Mouse (Mus musculus) ES-E14 (cell line): ENCODE measurements around the gene Agap1. TPM values are rescaled to one million over a fixed set of nuclear protein-coding genes. Genes with fewer than 3 reads are reported as not detected.
"Not testable (repeated sequence)": the region's sequence is repeated elsewhere in the genome, so short reads cannot be mapped to it uniquely, and the experiment has no call there.

Source experiments
- DNase-seq: peaks from one replicate; pipeline ENCODE4 v3.0.0-alpha.2; 2013; ENCODE audit warnings: low read depth, low spot score
- H3K27ac ChIP-seq: 2 replicates; pipeline ENCODE4 v1.5.1; 2012; ENCODE audit warnings: low read depth, mild to moderate bottlenecking, low read length, moderate library complexity, mixed read lengths; ENCODE audit not compliant: poor library complexity, insufficient read depth, severe bottlenecking
- H3K36me3 ChIP-seq: 2 replicates; pipeline ENCODE4 v1.6.1; 2012; ENCODE audit warnings: mild to moderate bottlenecking, low read length, moderate library complexity, mixed read lengths; ENCODE audit not compliant: control insufficient read depth, poor library complexity, insufficient read depth, severe bottlenecking
- H3K4me1 ChIP-seq, 2 experiments: fragments of 150-350 bp in 1 of 2; sonication (generic) in 1 of 2; 2 replicates each; pipeline ENCODE4 v1.6.1; 2012; ENCODE audit warnings: low read length in 2 of 2, mild to moderate bottlenecking in 1 of 2, mixed read lengths in 1 of 2; ENCODE audit not compliant: control insufficient read depth in 2 of 2, insufficient read depth in 2 of 2, poor library complexity in 1 of 2
- H3K4me3 ChIP-seq, 2 experiments: fragments of 150-350 bp in 1 of 2; sonication (generic) in 1 of 2; 2 replicates each; pipeline ENCODE4 v1.5.1; 2012; ENCODE audit warnings: low read length in 2 of 2, low read depth in 1 of 2, mild to moderate bottlenecking in 1 of 2, mixed read lengths in 1 of 2; ENCODE audit not compliant: insufficient read depth in 1 of 2, poor library complexity in 1 of 2, severe bottlenecking in 1 of 2
- H3K9ac ChIP-seq: 2 replicates; pipeline ENCODE4 v1.6.1; 2012; ENCODE audit warnings: low read depth, mild to moderate bottlenecking, low read length, mixed read lengths; ENCODE audit not compliant: poor library complexity, insufficient read depth, severe bottlenecking
- H3K9me3 ChIP-seq: fragments of 150-350 bp; sonication (generic); 2 replicates; pipeline ENCODE4 v1.6.1; 2012; ENCODE audit warnings: low read depth, mild to moderate bottlenecking, low read length; ENCODE audit not compliant: control insufficient read depth, insufficient read depth
- CHD2 ChIP-seq: IDR thresholded peaks from 2 replicates; pipeline ENCODE4 v1.6.1; 2014; ENCODE audit warnings: mild to moderate bottlenecking, low read depth, low read length, inconsistent platforms
- HCFC1 ChIP-seq: IDR thresholded peaks from 2 replicates; pipeline ENCODE4 v1.6.1; 2012; ENCODE audit warnings: low read length, inconsistent platforms, borderline replicate concordance; ENCODE audit not compliant: insufficient read depth
- MAFK ChIP-seq: IDR thresholded peaks from 2 replicates; pipeline ENCODE4 v1.6.1; 2014; ENCODE audit warnings: mild to moderate bottlenecking, low read depth, low read length, inconsistent platforms; ENCODE audit not compliant: insufficient read depth
- ZC3H11A ChIP-seq: IDR thresholded peaks from 2 replicates; pipeline ENCODE4 v1.6.1; 2012; ENCODE audit warnings: low read depth, mild to moderate bottlenecking, inconsistent platforms, low read length, borderline replicate concordance
- ZNF384 ChIP-seq: IDR thresholded peaks from 2 replicates; pipeline ENCODE4 v1.6.1; 2012; ENCODE audit warnings: low read depth, low read length, inconsistent platforms
- in situ Hi-C, 2 experiments: fragments of 600-800 bp; cut with MboI; formaldehyde crosslinking; loops; one replicate each; pipeline ENCODE4 v1.15.1; 2025; ENCODE audit warnings: low sequenced_read_pairs in 2 of 2, inconsistent platforms in 1 of 2; ENCODE audit not compliant: unreplicated experiment in 2 of 2
- total RNA-seq: library from RNA; depleted of rRNA; stranded (reverse); fragments of 300-350 nt; gene quantifications from 2 replicates; pipeline ENCODE4 v1.2.3, GENCODE M21; 2012

Gene Agap1
- total RNA-seq, 1 experiment = 19.8 TPM

GRCm38 (mm10) chr1:89496204-89496603 is 41.6 kb downstream of the Agap1 start:
- Histone ChIP-seq H3K4me1 (peaks cover 0 to 29% of the 10 kb centered on the region in 2 experiments; a peak in 2 of 4 replicates), H3K36me3 (no peaks in the 10 kb centered on the region; the same call in 1 of the 2 replicates), H3K9me3 (no peaks in the 10 kb centered on the region), H3K27ac (no peak overlapping the region), H3K9ac (no peak overlapping the region), H3K4me3 (no peak overlapping the region)
- in situ Hi-C loops = no loop called here
- DNase-seq = no peak
- TF ChIP-seq ZC3H11A (no peak), MAFK (no peak), HCFC1 (no peak)

DNA sequence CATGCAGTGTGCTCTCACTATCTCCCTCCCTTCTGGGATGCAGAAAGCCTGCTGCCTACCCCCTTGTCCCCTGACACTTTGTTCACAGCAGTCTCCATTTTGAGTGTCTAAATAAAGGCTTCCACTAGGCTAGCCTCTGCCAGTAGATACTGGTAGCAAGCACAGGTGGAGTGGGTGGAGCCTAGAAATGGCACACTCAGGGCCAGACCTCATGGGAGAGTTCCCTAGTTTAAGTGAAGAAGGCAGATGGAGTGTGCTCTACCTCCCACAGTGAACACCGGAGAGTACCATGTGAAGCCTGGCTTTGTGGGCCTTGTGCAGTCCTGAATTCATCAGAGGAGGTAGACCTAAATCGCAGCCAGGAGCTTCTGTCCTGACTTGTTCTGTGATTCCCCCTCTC is 46.3 kb downstream of the Agap1 start:
- Histone ChIP-seq H3K36me3 (no peaks in the 10 kb centered on the region), H3K27ac (no peak overlapping the region), H3K9me3 (no peaks in the 10 kb centered on the region), H3K4me1 (peaks cover 0 to 6% of the 10 kb centered on the region in 2 experiments; a peak in 1 of 4 replicates), H3K4me3 (no peak overlapping the region), H3K9ac (no peak overlapping the region)
- TF ChIP-seq MAFK = no peak
- no peak for TF ChIP-seq HCFC1
- no peak for TF ChIP-seq ZC3H11A
- TF ChIP-seq ZNF384 = no peak
- no peak for TF ChIP-seq CHD2
- DNase-seq = no peak
- in situ Hi-C loops = no loop called here

DNA sequence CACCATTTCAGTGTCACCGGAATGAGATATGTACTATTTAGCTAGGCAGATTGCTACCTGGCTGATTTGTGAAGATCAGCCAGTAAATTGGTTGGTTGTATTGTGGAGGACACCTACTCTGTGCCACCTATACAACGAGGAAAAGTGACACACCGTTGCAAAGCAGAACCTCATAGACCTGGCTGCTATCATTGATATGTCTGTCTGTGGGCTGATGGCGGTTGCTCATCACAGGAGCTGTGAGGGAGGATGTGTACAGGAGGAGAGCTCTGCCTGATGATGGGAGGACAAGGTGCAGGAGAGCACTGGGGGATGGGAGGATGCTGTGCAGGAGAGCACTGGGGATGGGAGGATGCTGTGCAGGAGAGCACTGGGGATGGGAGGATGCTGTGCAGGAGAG is 46.7 kb downstream of the Agap1 start:
- no peak for TF ChIP-seq MAFK
- no peak for TF ChIP-seq CHD2
- no peak for TF ChIP-seq ZNF384
- no peak for TF ChIP-seq ZC3H11A
- no peak for TF ChIP-seq HCFC1
- Histone ChIP-seq H3K4me1 (peaks cover 0 to 6% of the 10 kb centered on the region in 2 experiments; a peak in 1 of 4 replicates), H3K9ac (no peak overlapping the region), H3K27ac (no peak overlapping the region), H3K36me3 (no peaks in the 10 kb centered on the region), H3K4me3 (no peak overlapping the region), H3K9me3 (no peaks in the 10 kb centered on the region)
- in situ Hi-C loops = no loop called here
- no peak for DNase-seq

GRCm38 (mm10) chr1:89501891-89502290 is 47.3 kb downstream of the Agap1 start:
- H3K36me3 ChIP-seq, H3K9me3 ChIP-seq, in situ Hi-C loops, H3K4me1 ChIP-seq, H3K9ac ChIP-seq, H3K4me3 ChIP-seq, H3K27ac ChIP-seq, DNase-seq: not testable (repeated sequence)

DNA sequence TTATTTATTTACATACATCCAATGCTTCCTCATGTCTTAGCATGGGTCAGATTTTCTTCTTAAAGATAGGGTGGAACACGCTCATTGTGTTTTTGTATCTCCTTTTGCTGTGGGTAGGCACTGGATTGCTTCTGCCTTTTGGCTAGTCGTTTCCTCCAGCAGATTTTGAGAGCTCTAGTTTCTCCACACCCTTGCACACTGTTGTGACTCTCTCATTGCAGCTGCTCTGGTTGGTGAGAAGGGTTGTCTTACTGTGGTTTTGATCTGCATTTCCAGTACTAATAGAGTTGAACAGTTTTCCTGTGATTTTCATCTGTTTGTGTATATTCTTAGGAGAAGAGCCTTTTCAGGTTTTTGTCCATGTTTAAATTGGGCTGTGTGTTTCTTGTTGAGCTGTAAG is 54.6 kb downstream of the Agap1 start:
- DNase-seq = no peak
- H3K9ac ChIP-seq = no peak overlapping the region
- no peaks in the 10 kb centered on the region for H3K9me3 ChIP-seq
- TF ChIP-seq CHD2 (no peak), ZC3H11A (no peak), HCFC1 (no peak), ZNF384 (no peak), MAFK (no peak)
- no peaks in the 10 kb centered on the region for H3K36me3 ChIP-seq
- H3K4me3 ChIP-seq = no peak overlapping the region
- no peak overlapping the region for H3K27ac ChIP-seq
- H3K4me1 ChIP-seq = peaks cover 8 to 17% of the 10 kb centered on the region in 2 experiments
- in situ Hi-C loops = no loop called here
